Mouse (Mus musculus) CH12.LX (cell line): ENCODE measurements at regions not wholly inside any gene's neighbourhood (a gene's known extent, or its start where the extent isn't known, plus 50 kb on each side); places are given as distances from the start of the nearest gene placed in this dataset.

ENCODE experiments used
- DNase-seq: peaks from one replicate; pipeline ENCODE4 v3.0.0-alpha.2; 2013; ENCODE audit errors: extremely low read depth
- H3K27ac ChIP-seq: 2 replicates; pipeline ENCODE4 v1.5.1; 2012; ENCODE audit warnings: low read depth, mild to moderate bottlenecking, control low read depth, moderate library complexity; ENCODE audit not compliant: insufficient read depth
- H3K27me3 ChIP-seq: replicated peaks from 2 replicates; pipeline ENCODE3; 2012; ENCODE audit warnings: inconsistent platforms
- H3K36me3 ChIP-seq, 2 experiments: replicated peaks in 1 of 2; 2 replicates each; pipeline versions ENCODE3 to v1.6.1; 2012; ENCODE audit warnings: inconsistent platforms in 1 of 2, low read length in 1 of 2, mild to moderate bottlenecking in 1 of 2, mixed read lengths in 1 of 2, moderate library complexity in 1 of 2; ENCODE audit not compliant: control insufficient read depth in 1 of 2, insufficient read depth in 1 of 2
- H3K4me1 ChIP-seq, 2 experiments: 2 replicates each; pipeline ENCODE4 v1.6.1; 2012; ENCODE audit warnings: inconsistent platforms in 1 of 2, moderate library complexity in 1 of 2; ENCODE audit not compliant: insufficient read depth in 2 of 2, control insufficient read depth in 1 of 2
- H3K4me2 ChIP-seq: 2 replicates; pipeline ENCODE4 v1.6.1; 2012; ENCODE audit warnings: low read depth, mild to moderate bottlenecking, control low read depth; ENCODE audit not compliant: poor library complexity, insufficient read depth, severe bottlenecking
- H3K4me3 ChIP-seq, 3 experiments: fragments of 150-350 bp in 1 of 3; sonication (generic) in 1 of 3; replicated peaks in 1 of 3; 2 replicates each; pipeline versions ENCODE3 to v1.5.1; 2011 to 2012; ENCODE audit warnings: low read depth in 2 of 3, low read length in 2 of 3, mild to moderate bottlenecking in 2 of 3, moderate library complexity in 2 of 3, control low read depth in 1 of 3, improper control_type of control experiment in 1 of 3, inconsistent platforms in 1 of 3, mixed read lengths in 1 of 3; ENCODE audit not compliant: poor library complexity in 1 of 3
- H3K79me2 ChIP-seq: replicated peaks from 2 replicates; pipeline ENCODE4 v1.6.1; 2012; ENCODE audit warnings: mild to moderate bottlenecking, moderate library complexity; ENCODE audit not compliant: control insufficient read depth, poor library complexity, insufficient read depth, severe bottlenecking; ENCODE audit errors: extremely low read depth
- H3K9ac ChIP-seq: 2 replicates; pipeline ENCODE4 v1.6.1; 2012; ENCODE audit warnings: low read depth, mild to moderate bottlenecking, control low read depth, moderate library complexity; ENCODE audit not compliant: insufficient read depth
- H3K9me3 ChIP-seq: replicated peaks from 2 replicates; pipeline ENCODE3; 2012; ENCODE audit warnings: low read length, inconsistent platforms, mixed read lengths
- BHLHE40 ChIP-seq: IDR thresholded peaks from 2 replicates; pipeline ENCODE4 v1.6.1; 2011; ENCODE audit warnings: mild to moderate bottlenecking, low read depth, low read length, improper control_type of control experiment
- CHD2 ChIP-seq: IDR thresholded peaks from 2 replicates; pipeline ENCODE4 v1.6.1; 2011; ENCODE audit warnings: low read length, improper control_type of control experiment
- CTCF ChIP-seq, 2 experiments: IDR thresholded peaks in 1 of 2; conservative IDR thresholded peaks in 1 of 2; 2 replicates each; pipeline ENCODE4 v1.5.1; 2011 to 2012; ENCODE audit warnings: low read depth in 2 of 2, low read length in 2 of 2, improper control_type of control experiment in 1 of 2, inconsistent platforms in 1 of 2, mild to moderate bottlenecking in 1 of 2, moderate library complexity in 1 of 2
- E2F4 ChIP-seq: IDR thresholded peaks from 2 replicates; pipeline ENCODE4 v1.6.1; 2011; ENCODE audit warnings: low read depth, low read length, improper control_type of control experiment; ENCODE audit not compliant: insufficient replicate concordance
- ELF1 ChIP-seq: IDR thresholded peaks from 2 replicates; pipeline ENCODE4 v1.6.1; 2014; ENCODE audit warnings: low read depth, mild to moderate bottlenecking, inconsistent platforms, low read length, improper control_type of control experiment
- ETS1 ChIP-seq: conservative IDR thresholded peaks from 2 replicates; pipeline ENCODE4 v1.6.1; 2012; ENCODE audit warnings: low read depth, mild to moderate bottlenecking, inconsistent platforms, low read length, improper control_type of control experiment, moderate library complexity
- GABPA ChIP-seq: IDR thresholded peaks from 2 replicates; pipeline ENCODE4 v1.6.1; 2012; ENCODE audit warnings: low read depth, low read length, improper control_type of control experiment, inconsistent platforms; ENCODE audit not compliant: insufficient replicate concordance
- IRF4 ChIP-seq: IDR thresholded peaks from 2 replicates; pipeline ENCODE4 v1.6.1; 2014; ENCODE audit warnings: low read depth, mild to moderate bottlenecking, inconsistent platforms, low read length, improper control_type of control experiment
- KAT2A ChIP-seq: IDR thresholded peaks from 2 replicates; pipeline ENCODE4 v1.6.1; 2012; ENCODE audit warnings: low read length, improper control_type of control experiment, inconsistent platforms; ENCODE audit not compliant: insufficient replicate concordance
- MAX ChIP-seq: IDR thresholded peaks from 2 replicates; pipeline ENCODE4 v1.6.1; 2011; ENCODE audit warnings: low read length, improper control_type of control experiment
- MAZ ChIP-seq: IDR thresholded peaks from 2 replicates; pipeline ENCODE4 v1.6.1; 2012; ENCODE audit warnings: low read depth, mild to moderate bottlenecking, inconsistent platforms, low read length, improper control_type of control experiment, moderate library complexity
- MXI1 ChIP-seq: IDR thresholded peaks from 2 replicates; pipeline ENCODE4 v1.6.1; 2011; ENCODE audit warnings: mild to moderate bottlenecking, low read depth, low read length, improper control_type of control experiment
- MYC ChIP-seq: IDR thresholded peaks from 2 replicates; pipeline ENCODE4 v1.6.1; 2011; ENCODE audit warnings: low read depth, mild to moderate bottlenecking, improper control_type of control experiment, low read length
- NRF1 ChIP-seq: IDR thresholded peaks from 2 replicates; pipeline ENCODE4 v1.6.1; 2014; ENCODE audit warnings: low read depth, mild to moderate bottlenecking, inconsistent platforms, low read length, improper control_type of control experiment, moderate library complexity
- PAX5 ChIP-seq: IDR thresholded peaks from 2 replicates; pipeline ENCODE4 v1.6.1; 2012; ENCODE audit warnings: low read length, inconsistent platforms, mixed read lengths
- POLR2A ChIP-seq: IDR thresholded peaks from 2 replicates; pipeline ENCODE4 v1.6.1; 2011; ENCODE audit warnings: low read depth, mild to moderate bottlenecking, improper control_type of control experiment, low read length
- POLR2AphosphoS2 ChIP-seq: IDR thresholded peaks from 2 replicates; pipeline ENCODE4 v1.6.1; 2011; ENCODE audit warnings: low read depth, low read length, improper control_type of control experiment
- RAD21 ChIP-seq: IDR thresholded peaks from 2 replicates; pipeline ENCODE4 v1.6.1; 2011; ENCODE audit warnings: low read depth, mild to moderate bottlenecking, low read length, improper control_type of control experiment, moderate library complexity
- SIN3A ChIP-seq: IDR thresholded peaks from 2 replicates; pipeline ENCODE4 v1.6.1; 2012; ENCODE audit warnings: low read length, improper control_type of control experiment, inconsistent platforms
- SMC3 ChIP-seq: IDR thresholded peaks from 2 replicates; pipeline ENCODE4 v1.6.1; 2011; ENCODE audit warnings: low read depth, low read length, improper control_type of control experiment
- TCF12 ChIP-seq: IDR thresholded peaks from 2 replicates; pipeline ENCODE4 v1.6.1; 2014; ENCODE audit warnings: low read depth, mild to moderate bottlenecking, inconsistent platforms, low read length, improper control_type of control experiment
- UBTF ChIP-seq: IDR thresholded peaks from 2 replicates; pipeline ENCODE4 v1.6.1; 2012; ENCODE audit warnings: low read depth, mild to moderate bottlenecking, inconsistent platforms, low read length, improper control_type of control experiment, moderate library complexity
- USF1 ChIP-seq: IDR thresholded peaks from 2 replicates; pipeline ENCODE4 v1.6.1; 2014; ENCODE audit warnings: low read depth, mild to moderate bottlenecking, inconsistent platforms, low read length, improper control_type of control experiment
- USF2 ChIP-seq: conservative IDR thresholded peaks from 2 replicates; pipeline ENCODE4 v1.6.1; 2011; ENCODE audit warnings: low read depth, low read length, improper control_type of control experiment
- ZKSCAN1 ChIP-seq: IDR thresholded peaks from 2 replicates; pipeline ENCODE4 v1.6.1; 2012; ENCODE audit warnings: low read depth, inconsistent platforms, low read length, improper control_type of control experiment, borderline replicate concordance
- ZMIZ1 ChIP-seq: IDR thresholded peaks from 2 replicates; pipeline ENCODE4 v1.6.1; 2012; ENCODE audit warnings: low read depth, mild to moderate bottlenecking, inconsistent platforms, low read length, improper control_type of control experiment
- dilution Hi-C: fragments of 300-500 bp; cut with MboI; formaldehyde crosslinking; loops from 2 replicates; pipeline ENCODE4 v1.14.3; 2020; ENCODE audit warnings: low sequenced_read_pairs; ENCODE audit not compliant: extremely low pct_unique_long_range_greater_than_20kb, extremely low pct_ligation_motif_present
- in situ Hi-C: fragments of 300-500 bp; cut with MboI; formaldehyde crosslinking; loops from 3 replicates; pipeline ENCODE4 v1.14.3; 2019; ENCODE audit warnings: low sequenced_read_pairs, low pct_ligation_motif_present, low pct_unique_long_range_greater_than_20kb, mixed read lengths

DNA sequence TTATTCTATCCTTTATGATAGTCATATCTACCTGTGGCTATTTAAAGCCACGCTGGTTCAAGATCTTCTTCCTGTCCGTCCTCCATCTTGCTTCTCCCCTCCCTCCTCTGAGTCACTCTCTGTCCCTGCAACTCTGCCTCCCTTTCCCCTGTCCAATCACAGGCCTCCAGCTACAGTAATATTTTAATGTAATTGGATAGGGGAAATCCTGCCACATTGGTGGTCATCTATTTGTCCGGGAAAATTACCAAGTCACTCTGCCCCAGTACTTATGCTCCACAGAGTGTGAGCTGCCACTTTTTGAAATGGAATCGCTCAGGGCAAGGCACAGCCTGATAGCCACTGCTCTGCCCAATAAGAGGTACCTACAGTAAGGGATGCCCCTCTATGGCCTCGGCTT is 179.4 kb downstream of the Fam43a start:
- no peak for TF ChIP-seq KAT2A
- no peak for TF ChIP-seq USF2
- TF ChIP-seq MYC, result no peak
- no peak for TF ChIP-seq POLR2A
- no peak for TF ChIP-seq MAX
- TF ChIP-seq ETS1, result 0 out of 2 replicates have a peak, but pooled peaks have one; percentile 7
- TF ChIP-seq ZKSCAN1, result no peak
- 0 out of 2 replicates have a peak, but pooled peaks have one; percentile 57 for TF ChIP-seq MAZ
- no peak for TF ChIP-seq MXI1
- no peak for TF ChIP-seq BHLHE40
- no peak for TF ChIP-seq UBTF
- no peak for TF ChIP-seq CTCF (conservative IDR thresholded peaks at IDR 0.05 in 1 of 2, IDR thresholded peaks at IDR 0.05 in 1 of 2; ENCODE audit: low read depth in 2 of 2, low read length in 2 of 2)
- H3K4me3 ChIP-seq, result no peak overlapping the region
- peak; percentile 39 for DNase-seq
- H3K4me1 ChIP-seq, result peaks cover 24 to 40% of the 10 kb centered on the region in 2 experiments
- no peak overlapping the region for H3K4me2 ChIP-seq
- no peak overlapping the region for H3K27ac ChIP-seq
- no peaks in the 10 kb centered on the region for H3K36me3 ChIP-seq
- no peak overlapping the region for H3K9ac ChIP-seq
- in situ Hi-C loops, result loop anchor here (5.0 kb wide), 1 partner anchor 182 kb away; the partner anchor contains the start of gene Fam43a
- H3K27me3 ChIP-seq, result no peaks in the 10 kb centered on the region
- no peaks in the 10 kb centered on the region for H3K9me3 ChIP-seq
- dilution Hi-C loops, result no loop called here
- no peaks in the 10 kb centered on the region for H3K79me2 ChIP-seq

DNA sequence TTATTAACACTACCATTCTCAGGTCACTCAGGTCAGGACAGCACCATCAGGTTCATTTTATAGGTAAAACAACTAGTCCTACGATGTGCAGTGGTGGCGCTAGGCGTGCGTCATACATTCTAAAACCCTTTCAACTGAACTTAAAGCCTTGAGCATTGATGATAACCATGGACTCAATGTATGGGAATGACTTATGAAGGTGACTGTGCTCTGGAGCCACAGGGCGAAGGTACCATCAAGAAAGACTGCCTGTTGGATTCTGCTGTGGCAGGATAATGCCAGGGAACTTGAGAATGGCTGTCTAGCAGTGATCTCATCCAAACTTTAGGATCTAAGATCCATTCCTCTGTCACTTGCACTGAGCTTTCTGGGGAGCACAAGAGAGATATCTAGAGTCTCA is 184.7 kb downstream of the Fam43a start:
- Histone ChIP-seq H3K27me3 (no peaks in the 10 kb centered on the region), H3K4me1 (peaks cover 4 to 22% of the 10 kb centered on the region in 2 experiments; a peak in 3 of 4 replicates), H3K4me2 (no peak overlapping the region), H3K79me2 (no peaks in the 10 kb centered on the region), H3K27ac (no peak overlapping the region), H3K36me3 (no peaks in the 10 kb centered on the region), H3K9me3 (no peaks in the 10 kb centered on the region), H3K9ac (no peak overlapping the region), H3K4me3 (no peak overlapping the region)
- no peak for DNase-seq
- TF ChIP-seq GABPA (no peak), UBTF (no peak), USF1 (no peak), SIN3A (no peak), ZMIZ1 (no peak), MAZ (no peak), NRF1 (no peak), POLR2AphosphoS2 (no peak), RAD21 (no peak), KAT2A (no peak), E2F4 (no peak), ZKSCAN1 (no peak), PAX5 (no peak), TCF12 (no peak), ELF1 (no peak), CHD2 (no peak), IRF4 (no peak), CTCF (conservative IDR thresholded peaks at IDR 0.05 in 1 of 2, IDR thresholded peaks at IDR 0.05 in 1 of 2; ENCODE audit: low read depth in 2 of 2, low read length in 2 of 2) (no peak), SMC3 (no peak)
- dilution Hi-C loops, result no loop called here
- in situ Hi-C loops, result no loop called here
